Mouse (Mus musculus): Measurements from ENCODE around the gene 2310011J03Rik.

The 2310011J03Rik gene

GRCm38 (mm10) chr10:80342305-80342748 lies 22.0 kb upstream of the 2310011J03Rik start:
- DNase-seq (ENCODE audit: low spot score in 2 of 2), result no peak

- no peak for DNase-seq (ENCODE audit: low spot score in 2 of 2)
Measured at GRCm38 (mm10) chr10:80341491-80342304, 21.4 kb upstream of the 2310011J03Rik start.

GRCm38 (mm10) chr10:80341026-80341425 lies 20.7 kb upstream of the 2310011J03Rik start:
- DNase-seq (ENCODE audit: low spot score in 2 of 2), result no peak

- DNase-seq (ENCODE audit: low spot score in 2 of 2), result peak; percentile 83 to 84
Measured at GRCm38 (mm10) chr10:80339941-80340750, 19.8 kb upstream of the 2310011J03Rik start.

- DNase-seq (ENCODE audit: low spot score in 2 of 2), result no peak
Measured at GRCm38 (mm10) chr10:80336263-80336662, 15.9 kb upstream of the 2310011J03Rik start.

GRCm38 (mm10) chr10:80332525-80332989 lies 12.2 kb upstream of the 2310011J03Rik start:
- DNase-seq (ENCODE audit: low spot score in 2 of 2), result no peak

- no peak for DNase-seq (ENCODE audit: low spot score in 2 of 2)
Measured at GRCm38 (mm10) chr10:80331636-80332524, 11.5 kb upstream of the 2310011J03Rik start.

GRCm38 (mm10) chr10:80330888-80331287 lies 10.6 kb upstream of the 2310011J03Rik start:
- DNase-seq (ENCODE audit: low spot score in 2 of 2), result no peak

- DNase-seq (ENCODE audit: low spot score in 2 of 2), result no peak
Measured at GRCm38 (mm10) chr10:80330084-80330483, 9.7 kb upstream of the 2310011J03Rik start.

- peak; percentile 96 for DNase-seq (ENCODE audit: low spot score in 2 of 2)
Measured at GRCm38 (mm10) chr10:80329273-80330081, 9.1 kb upstream of the 2310011J03Rik start, which contains the start of the genes Pcsk4 and Reep6. Gene Pcsk4 (minus strand): TSS chr10:80329498. Gene Reep6 (plus strand): TSS chr10:80329953.

GRCm38 (mm10) chr10:80325045-80325444 lies 4.7 kb upstream of the 2310011J03Rik start:
- no peak for DNase-seq (ENCODE audit: low spot score in 2 of 2)

GRCm38 (mm10) chr10:80324120-80325037 lies 4.0 kb upstream of the 2310011J03Rik start:
- no peak for DNase-seq (ENCODE audit: low spot score in 2 of 2)

- DNase-seq (ENCODE audit: low spot score in 2 of 2), result peak; percentile 79 to 87
Measured at GRCm38 (mm10) chr10:80323261-80324119, 3.2 kb upstream of the 2310011J03Rik start.

- DNase-seq (ENCODE audit: low spot score in 2 of 2), result no peak
Measured at GRCm38 (mm10) chr10:80322811-80323211, 2.5 kb upstream of the 2310011J03Rik start.

- DNase-seq (ENCODE audit: low spot score in 2 of 2), result no peak
Measured at GRCm38 (mm10) chr10:80321670-80322581, 1.6 kb upstream of the 2310011J03Rik start.

- no peak for DNase-seq (ENCODE audit: low spot score in 2 of 2)
Measured at GRCm38 (mm10) chr10:80321014-80321669, 805 bp upstream of the 2310011J03Rik start.

- DNase-seq (ENCODE audit: low spot score in 2 of 2), result no peak
Measured at GRCm38 (mm10) chr10:80317011-80317410, 3.3 kb downstream of the 2310011J03Rik start.

Measured in urinary bladder, postnatal 36 days (tissue).